Mouse (Mus musculus) forebrain, postnatal 0 days (tissue): ENCODE data around the gene Isoc2b. TPM values are rescaled to one million over a fixed set of nuclear protein-coding genes. Genes with fewer than 3 reads are reported as not detected.
A peak's percentile ranks its signal among the peaks of the same experiment; 100 is the strongest.

Experiments
- ATAC-seq: fragments of 200-750 bp; cut with Nextera tagmentation; 2 replicates; pipeline ENCODE4 v1.8.0; 2017; ENCODE audit warnings: mild to moderate bottlenecking, moderate library complexity
- DNase-seq: peaks from one replicate; pipeline ENCODE4 v3.0.0-alpha.2; 2015
- H3K27ac ChIP-seq: fragments of 300-500 bp; sonication (generic); 2 replicates; pipeline ENCODE4 v1.5.1; 2014; ENCODE audit warnings: low read depth, mild to moderate bottlenecking, antibody characterized with exemption, low read length, moderate library complexity, mixed read lengths
- H3K27me3 ChIP-seq: fragments of 300-500 bp; sonication (generic); 2 replicates; pipeline ENCODE4 v1.6.1; 2014; ENCODE audit warnings: mild to moderate bottlenecking, low read length, mixed read lengths; ENCODE audit not compliant: insufficient read depth
- H3K36me3 ChIP-seq: fragments of 300-500 bp; sonication (generic); 2 replicates; pipeline ENCODE4 v1.6.1; 2014; ENCODE audit warnings: mild to moderate bottlenecking, moderate library complexity; ENCODE audit not compliant: insufficient read depth
- H3K4me1 ChIP-seq: fragments of 300-500 bp; sonication (generic); 2 replicates; pipeline ENCODE4 v1.6.1; 2014; ENCODE audit warnings: antibody characterized with exemption; ENCODE audit not compliant: insufficient read depth
- H3K4me2 ChIP-seq: fragments of 300-500 bp; sonication (generic); 2 replicates; pipeline ENCODE4 v1.6.1; 2014; ENCODE audit warnings: low read depth, mild to moderate bottlenecking, moderate library complexity
- H3K4me3 ChIP-seq: fragments of 300-500 bp; sonication (generic); 2 replicates; pipeline ENCODE4 v1.5.1; 2014; ENCODE audit warnings: low read depth, low read length, mixed read lengths
- H3K9ac ChIP-seq: fragments of 300-500 bp; sonication (generic); 2 replicates; pipeline ENCODE4 v1.6.1; 2014; ENCODE audit warnings: mild to moderate bottlenecking
- H3K9me3 ChIP-seq: fragments of 300-500 bp; sonication (generic); 2 replicates; pipeline ENCODE4 v1.6.1; 2016; ENCODE audit warnings: low read length
- CTCF ChIP-seq: sonication (generic); IDR thresholded peaks from 2 replicates; pipeline ENCODE4 v1.5.1; 2016; ENCODE audit warnings: antibody characterized with exemption, control low read depth, low read depth
- WGBS: fragments of 180-500 bp; shearing (Covaris S2); extraction: QIAGEN DNeasy Blood & Tissue Kit; methylation state at CpG from one replicate; pipeline ENCODE4 v1.1.7; 2014; 5-methylcytosine and 5-hydroxymethylcytosine counted together
- polyA plus RNA-seq: library from polyadenylated mRNA; unstranded; fragments of >200 nt; fragmentation: Nextera tagmentation; extraction: Ambion mirVana; gene quantifications from 2 replicates; pipeline ENCODE4 v1.2.1, GENCODE M21; 2015
- total RNA-seq: library from RNA; depleted of rRNA; stranded (reverse); fragments of >200 nt; gene quantifications from 2 replicates; pipeline ENCODE4 v1.2.3, GENCODE M21; 2014

Gene Isoc2b
- total and polyA plus RNA-seq, 2 experiments from 2014 or later: 2.5 to 3.7 TPM

- no peak for TF ChIP-seq CTCF
- H3K36me3 ChIP-seq: no peaks in the 10 kb centered on the region
- ATAC-seq: no peak
- no peak overlapping the region for H3K9ac ChIP-seq
- peaks cover 9% of the 10 kb centered on the region; the same call in 1 of the 2 replicates for H3K4me1 ChIP-seq
- peak; percentile 16 for DNase-seq
- H3K4me2 ChIP-seq: 0 out of 2 replicates have a peak overlapping the region, but pooled peaks have one; percentile 8
- H3K27ac ChIP-seq: no peak overlapping the region
- no peak overlapping the region for H3K4me3 ChIP-seq
- H3K27me3 ChIP-seq: no peaks in the 10 kb centered on the region
- H3K9me3 ChIP-seq: no peaks in the 10 kb centered on the region
- 67% methylated on average over 5 of the region's 5 CpGs for WGBS
Observed at GRCm38 (mm10) chr7:4912248-4912647, 42.2 kb upstream of the Isoc2b start.

- no peak overlapping the region for H3K4me3 ChIP-seq
- 0 out of 2 replicates have a peak overlapping the region, but pooled peaks have one; percentile 8 for H3K4me2 ChIP-seq
- ATAC-seq: no peak
- no peaks in the 10 kb centered on the region for H3K27me3 ChIP-seq
- peaks cover 4% of the 10 kb centered on the region; the same call in 1 of the 2 replicates for H3K4me1 ChIP-seq
- 28% methylated on average over 9 of the region's 9 CpGs for WGBS
- no peaks in the 10 kb centered on the region for H3K36me3 ChIP-seq
- peak; percentile 57 for TF ChIP-seq CTCF
- no peak overlapping the region for H3K27ac ChIP-seq
- H3K9ac ChIP-seq: no peak overlapping the region
- no peaks in the 10 kb centered on the region for H3K9me3 ChIP-seq
- DNase-seq: peak; percentile 65
Observed at GRCm38 (mm10) chr7:4911561-4911960, 41.5 kb upstream of the Isoc2b start.

GRCm38 (mm10) chr7:4906466-4906950 is 36.5 kb upstream of the Isoc2b start, which contains the start of gene Gm36210:
Gene Gm36210, minus strand, starts transcription at chr7:4906516.
- 2% methylated on average over 10 of the region's 10 CpGs for WGBS
- no peaks in the 10 kb centered on the region for H3K9me3 ChIP-seq
- H3K4me1 ChIP-seq: no peaks in the 10 kb centered on the region
- ATAC-seq: no peak
- no peak for TF ChIP-seq CTCF
- no peak within 1 kb of the TSS for H3K4me3 ChIP-seq
- DNase-seq: no peak
- H3K4me2 ChIP-seq: no peak within 1 kb of the TSS
- no peaks in the 10 kb centered on the region for H3K36me3 ChIP-seq
- no peak within 1 kb of the TSS for H3K27ac ChIP-seq
- no peaks in the 10 kb centered on the region for H3K27me3 ChIP-seq
- H3K9ac ChIP-seq: no peak within 1 kb of the TSS

- Histone ChIP-seq H3K36me3 (no peaks in the 10 kb centered on the region), H3K4me1 (peaks cover 11% of the 10 kb centered on the region; the same call in 1 of the 2 replicates), H3K9me3 (no peaks in the 10 kb centered on the region), H3K4me2 (no peak overlapping the region), H3K27ac (no peak overlapping the region), H3K4me3 (no peak overlapping the region), H3K9ac (no peak overlapping the region), H3K27me3 (no peaks in the 10 kb centered on the region)
- no peak for ATAC-seq
- 53% methylated on average over 9 of the region's 9 CpGs for WGBS
- DNase-seq: no peak
- no peak for TF ChIP-seq CTCF
Observed at GRCm38 (mm10) chr7:4902404-4902803, 32.3 kb upstream of the Isoc2b start.

- Histone ChIP-seq H3K4me3 (no peak overlapping the region), H3K36me3 (no peaks in the 10 kb centered on the region), H3K27me3 (no peaks in the 10 kb centered on the region), H3K27ac (no peak overlapping the region), H3K9me3 (no peaks in the 10 kb centered on the region), H3K4me2 (no peak overlapping the region), H3K9ac (no peak overlapping the region), H3K4me1 (peaks cover 11% of the 10 kb centered on the region; the same call in 1 of the 2 replicates)
- ATAC-seq (no peak), DNase-seq (peak; percentile 32)
- WGBS: 48% methylated on average over 8 of the region's 8 CpGs
- peak; percentile 69 for TF ChIP-seq CTCF
Observed at GRCm38 (mm10) chr7:4901171-4901570, 31.1 kb upstream of the Isoc2b start.

- no peak for ATAC-seq
- WGBS: 22% methylated on average over 11 of the region's 11 CpGs
- peak overlapping the region; percentile 31; the same call in 1 of the 2 replicates for H3K4me3 ChIP-seq
- TF ChIP-seq CTCF: no peak
- no peaks in the 10 kb centered on the region for H3K27me3 ChIP-seq
- H3K9ac ChIP-seq: no peak overlapping the region
- DNase-seq: no peak
- H3K4me2 ChIP-seq: peak overlapping the region; percentile 52
- no peaks in the 10 kb centered on the region for H3K9me3 ChIP-seq
- no peaks in the 10 kb centered on the region for H3K36me3 ChIP-seq
- peaks cover 11% of the 10 kb centered on the region; the same call in 1 of the 2 replicates for H3K4me1 ChIP-seq
- H3K27ac ChIP-seq: peak overlapping the region; percentile 10; the same call in 1 of the 2 replicates
Observed at GRCm38 (mm10) chr7:4900523-4900851, 30.4 kb upstream of the Isoc2b start.

- Histone ChIP-seq H3K4me1 (peaks cover 11% of the 10 kb centered on the region; the same call in 1 of the 2 replicates), H3K36me3 (no peaks in the 10 kb centered on the region), H3K27ac (peak overlapping the region; percentile 48; the same call in 1 of the 2 replicates), H3K4me2 (peak overlapping the region; percentile 52), H3K4me3 (peak overlapping the region; percentile 31), H3K9me3 (no peaks in the 10 kb centered on the region), H3K27me3 (no peaks in the 10 kb centered on the region), H3K9ac (peak overlapping the region; percentile 50)
- ATAC-seq (peak; percentile 61), DNase-seq (peak; percentile 57)
- TF ChIP-seq CTCF: no peak
- 6% methylated on average over 19 of the region's 19 CpGs for WGBS
Observed at GRCm38 (mm10) chr7:4899649-4900522, 29.8 kb upstream of the Isoc2b start.
